12 mouse cellular contexts compared by ENCODE assay signal in genomic region chr8:33997676-33998075, GRCm38 (mm10).
DNase-seq lines count a peak whose midpoint lies in the region; ATAC-seq lines count a peak whose summit lies in the region.
"Had no signal": no experiment of that assay in that cellular context is flagged by ENCODE, and none has a peak within 500 bp of the region (broad histone marks: within the 10 kb centered on the region; RNA-seq: fewer than 3 reads in every experiment).

No protein-coding gene starts in this region.

- no peaks in the 10 kb centered on the region for H3K27me3 ChIP-seq in heart, embryonic 16.5 days (ENCODE audit: control insufficient read depth, insufficient read depth, low read length)
- H3K27me3 ChIP-seq: liver, embryonic 13.5 days; stomach, embryonic 15.5 days had no signal

- H3K9me3 ChIP-seq in heart, embryonic 16.5 days (replicated peaks; ENCODE audit: control insufficient read depth, low read length): no peaks in the 10 kb centered on the region
- H3K9me3 ChIP-seq: liver, embryonic 13.5 days; stomach, embryonic 15.5 days had no signal

- peak overlapping the region; percentile 88 for H3K27ac ChIP-seq in heart, embryonic 16.5 days (ENCODE audit: low read length)
- H3K27ac ChIP-seq: liver, embryonic 13.5 days; stomach, embryonic 15.5 days had no signal

- peak overlapping the region; percentile 10; the same call in 1 of the 2 replicates for H3K4me2 ChIP-seq in heart, embryonic 16.5 days (ENCODE audit: low read depth, low read length)
- H3K4me2 ChIP-seq: liver, embryonic 13.5 days; stomach, embryonic 15.5 days had no signal

- DNase-seq in cerebellum, postnatal 10 days: peak; percentile 50 to 58
- no peak for DNase-seq in cerebellum, postnatal 36 days
- peak; percentile 74 for DNase-seq in A20 (ENCODE audit: low read depth, low spot score)
- peak; percentile 53 to 57 for DNase-seq in kidney, postnatal 36 days
- DNase-seq in spleen, postnatal 14 days (ENCODE audit: low spot score in 2 of 2): no peak
- no peak for DNase-seq in adrenal gland, adult 8-10 months
- DNase-seq in cerebellum, adult 11 months: no peak
- DNase-seq: layer of hippocampus, adult 9-11 months; liver, embryonic 13.5 days; lung, postnatal 4 days had no signal

- ATAC-seq in heart, embryonic 16.5 days (replicated peaks; ENCODE audit: extremely low read depth, insufficient read depth, low FRiP score): peak; percentile 70

- H3K4me3 ChIP-seq in heart, embryonic 16.5 days (ENCODE audit: low read length): no peak overlapping the region
- H3K4me3 ChIP-seq: liver, embryonic 13.5 days; stomach, embryonic 15.5 days had no signal

- H3K9ac ChIP-seq in heart, embryonic 16.5 days (ENCODE audit: low read length): no peak overlapping the region
- H3K9ac ChIP-seq: liver, embryonic 13.5 days; stomach, embryonic 15.5 days had no signal

- no peaks in the 10 kb centered on the region for H3K36me3 ChIP-seq in heart, embryonic 16.5 days (ENCODE audit: control insufficient read depth, insufficient read depth)
- H3K36me3 ChIP-seq: liver, embryonic 13.5 days; stomach, embryonic 15.5 days had no signal

- peaks cover 18% of the 10 kb centered on the region for H3K4me1 ChIP-seq in heart, embryonic 16.5 days (ENCODE audit: control insufficient read depth, insufficient read depth, low read length)

- 23% methylated on average over 4 of the region's 4 CpGs for WGBS in heart, embryonic 16.5 days

Comparison
In these comparisons a context has a peak if more than half of its experiments do, and no peak if none do; other contexts are left out.
1. DNase-seq: peak in cerebellum, postnatal 10 days (2 of 2), A20 (single experiment) and kidney, postnatal 36 days (2 of 2); none in cerebellum, postnatal 36 days (0 of 2), spleen, postnatal 14 days (0 of 2), adrenal gland, adult 8-10 months (single experiment) and cerebellum, adult 11 months (single experiment).